Mouse (Mus musculus) cortical plate, adult 2 months (tissue): ENCODE data around the gene Shisa5.

Experiments used
- CTCF ChIP-seq: fragments of 200-500 bp; IDR thresholded peaks from 2 replicates; pipeline ENCODE4 v1.5.1; 2011; ENCODE audit warnings: mild to moderate bottlenecking, control low read depth, low read length; ENCODE audit not compliant: insufficient read depth; ENCODE audit errors: extremely low read depth
- POLR2A ChIP-seq: fragments of 200-500 bp; IDR thresholded peaks from 2 replicates; pipeline ENCODE4 v1.6.1; 2011; ENCODE audit warnings: mild to moderate bottlenecking, low read length, control low read depth; ENCODE audit not compliant: insufficient read depth; ENCODE audit errors: extremely low read depth

DNA sequence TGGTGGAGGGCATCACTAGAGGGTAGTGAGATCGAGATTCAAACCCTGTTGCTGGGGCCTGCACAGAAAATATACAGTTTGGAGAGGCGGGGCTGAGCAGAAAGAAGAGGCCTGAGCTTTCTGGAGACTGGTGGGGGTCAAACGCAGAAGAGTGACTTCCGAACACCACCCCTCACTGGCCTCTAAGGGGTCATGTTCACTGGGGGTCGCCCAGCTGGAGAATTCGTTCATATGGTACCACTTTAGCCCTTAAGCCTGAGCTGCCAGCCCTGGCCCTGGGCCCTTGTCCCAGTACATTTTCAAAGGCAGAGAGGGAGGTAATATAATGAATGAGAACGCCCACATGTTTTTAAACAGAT lies 47.9 kb upstream of the Shisa5 start:
- TF ChIP-seq CTCF: no peak
- no peak for TF ChIP-seq POLR2A
